8 mouse cellular contexts compared by ENCODE assay signal in the genomic region with DNA sequence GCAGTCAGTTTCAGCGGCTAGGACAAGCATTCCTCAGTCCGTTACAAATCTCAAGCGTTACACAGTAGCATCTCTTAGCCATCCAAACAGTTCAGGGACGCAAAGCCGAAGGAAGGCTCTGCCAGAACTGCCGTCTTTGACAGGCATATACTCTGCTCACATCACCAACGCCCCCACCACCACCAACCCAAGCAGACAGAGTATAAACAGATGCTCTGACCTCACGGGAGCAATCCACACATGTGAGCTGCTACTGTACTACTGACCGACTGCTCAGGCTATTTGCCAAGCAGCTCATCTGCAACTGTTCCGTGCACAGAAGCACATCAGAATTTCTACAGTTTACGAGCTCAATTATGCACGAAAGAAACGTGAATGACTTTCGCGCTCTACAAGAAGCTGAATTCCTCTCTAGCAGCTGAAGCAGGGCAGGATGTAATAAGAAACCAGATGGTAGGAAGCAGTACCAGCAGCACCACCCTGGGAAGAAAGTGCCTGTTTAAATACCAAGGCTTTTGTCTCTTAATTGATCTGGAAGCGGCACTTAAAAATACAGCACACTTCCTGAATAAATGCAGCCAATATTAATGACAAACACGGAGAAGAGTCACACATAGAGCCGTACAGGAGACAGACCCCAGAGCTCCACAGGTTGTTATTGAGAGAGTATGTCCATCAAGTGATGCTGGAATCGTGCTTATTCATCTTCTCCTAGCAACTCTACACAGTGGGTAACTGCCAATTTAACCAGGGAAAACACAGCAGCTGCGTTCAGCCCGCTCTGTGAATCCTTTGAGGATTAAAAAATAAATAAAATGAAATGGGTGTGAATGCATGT. TPM values are rescaled to one million over a fixed set of nuclear protein-coding genes. Genes with fewer than 3 reads are reported as not detected.
DNase-seq lines count a peak whose midpoint lies in the region; ATAC-seq and TF ChIP-seq lines count a peak whose summit lies in the region.

A gene (minus strand): TSS at position 598 of the 838 bp plus-strand sequence.

- peak within 1 kb of the TSS; percentile 47 for H3K4me2 ChIP-seq in stomach, embryonic 16.5 days (ENCODE audit: low read depth, low read length)

- no peak for TF ChIP-seq CTCF in layer of hippocampus, adult 2 months (conservative IDR thresholded peaks at IDR 0.05)

- H3K9me3 ChIP-seq in stomach, embryonic 16.5 days (replicated peaks; ENCODE audit: control insufficient read depth, low read length): no peaks in the 10 kb centered on the region

- WGBS in stomach, embryonic 16.5 days: 9% methylated on average over 21 of the region's 21 CpGs

- H3K4me1 ChIP-seq in brown adipose tissue, adult 24 weeks (ENCODE audit: control insufficient read depth, insufficient read depth, insufficient read length, low read length): no peaks in the 10 kb centered on the region
- H3K4me1 ChIP-seq in stomach, embryonic 16.5 days (ENCODE audit: control insufficient read depth, insufficient read depth, low read length): no peaks in the 10 kb centered on the region

- no peak within 1 kb of the TSS for H3K27ac ChIP-seq in brown adipose tissue, adult 24 weeks (replicated peaks; ENCODE audit: low read depth, low read length)
- H3K27ac ChIP-seq in layer of hippocampus, adult 2 months: peak within 1 kb of the TSS; percentile 89
- no peak within 1 kb of the TSS for H3K27ac ChIP-seq in stomach, embryonic 16.5 days (ENCODE audit: low read length)

- 0 out of 2 replicates have a peak within 1 kb of the TSS, but pooled peaks have one; percentile 13 for H3K9ac ChIP-seq in stomach, embryonic 16.5 days (ENCODE audit: low read length)

- peak within 1 kb of the TSS; percentile 1; the same call in 1 of the 2 replicates for H3K4me3 ChIP-seq in brown adipose tissue, adult 24 weeks (ENCODE audit: insufficient read depth, low read depth, low read length)
- peak within 1 kb of the TSS; percentile 64 for H3K4me3 ChIP-seq in layer of hippocampus, adult 2 months
- H3K4me3 ChIP-seq in stomach, embryonic 16.5 days (replicated peaks; ENCODE audit: low read length): peak within 1 kb of the TSS; percentile 34

- peak; percentile 9 for DNase-seq in cerebellum, postnatal 25 days
- DNase-seq in cerebellum, adult 11 months: no peak
- DNase-seq in frontal cortex, postnatal 36 days (ENCODE audit: low spot score in 2 of 2): peak; percentile 66 to 70
- peak; percentile 29 to 61 for DNase-seq in layer of hippocampus, adult 2 months (ENCODE audit: low spot score in 2 of 2)
- DNase-seq in lung, postnatal 4 days: peak; percentile 5 to 24
- no peak for DNase-seq in cerebellum, adult 9-11 months

- H3K36me3 ChIP-seq in stomach, embryonic 16.5 days (ENCODE audit: control insufficient read depth, insufficient read depth, low read length): no peaks in the 10 kb centered on the region

- peak; percentile 72; the same call in 1 of the 2 replicates for ATAC-seq in stomach, embryonic 16.5 days (ENCODE audit: insufficient read depth, low FRiP score)

- H3K27me3 ChIP-seq in stomach, embryonic 16.5 days (ENCODE audit: control insufficient read depth, insufficient read depth, low read length): no peaks in the 10 kb centered on the region

RNA-seq across cellular contexts. Expression of the gene that starts here (rescaled TPM):
- 25.0 and 32.2 TPM in 2 replicates for polyA plus RNA-seq in brown adipose tissue, adult 24 weeks (2012; ENCODE audit: insufficient read depth, insufficient read length, missing spikeins)
- 100 to 1,000 TPM; 144 to 153 TPM for total RNA-seq in layer of hippocampus, adult 2 months (2021)
- polyA plus RNA-seq in stomach, embryonic 16.5 days (2015; fragmentation: Nextera tagmentation; extraction: Ambion mirVana): 37.7 and 40.2 TPM in 2 replicates

Comparison
In these comparisons a context has a peak if more than half of its experiments do, and no peak if none do; other contexts are left out.
1. DNase-seq: peak in cerebellum, postnatal 25 days (2 of 2), frontal cortex, postnatal 36 days (2 of 2), layer of hippocampus, adult 2 months (2 of 2) and lung, postnatal 4 days (2 of 2); none in cerebellum, adult 11 months (single experiment) and cerebellum, adult 9-11 months (single experiment).
2. H3K4me3 ChIP-seq: peak in every context shown above with its lines; median percentile 64 in layer of hippocampus, adult 2 months; 34 in stomach, embryonic 16.5 days; 1 in brown adipose tissue, adult 24 weeks.